Mouse (Mus musculus): Measurements from ENCODE around the gene Trex2.

Gene Trex2

DNA sequence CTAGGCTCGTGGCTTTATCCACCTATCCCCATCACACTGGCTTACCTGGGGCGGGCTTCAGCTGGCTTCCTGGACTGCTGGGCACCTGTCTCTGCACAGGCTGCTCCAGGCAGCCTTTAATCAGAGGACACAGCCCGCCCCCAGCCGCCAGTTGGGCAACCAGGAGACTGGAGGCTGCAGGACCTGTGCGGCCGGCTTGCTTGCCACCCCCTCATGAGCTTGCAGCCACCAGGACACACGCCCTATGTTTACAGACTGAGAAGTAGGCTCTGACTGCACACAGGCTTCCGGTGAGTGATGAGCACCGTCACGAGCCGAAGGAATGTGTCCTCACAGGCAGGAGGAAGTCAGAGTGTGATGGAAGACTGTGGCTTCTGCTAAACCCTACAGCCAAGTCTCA, at the start of gene Trex2:
TSS of gene Trex2 (minus strand) at position 93 of the 400 bp plus-strand sequence.
- no peak for DNase-seq (ENCODE audit: low spot score in 2 of 2)

DNA sequence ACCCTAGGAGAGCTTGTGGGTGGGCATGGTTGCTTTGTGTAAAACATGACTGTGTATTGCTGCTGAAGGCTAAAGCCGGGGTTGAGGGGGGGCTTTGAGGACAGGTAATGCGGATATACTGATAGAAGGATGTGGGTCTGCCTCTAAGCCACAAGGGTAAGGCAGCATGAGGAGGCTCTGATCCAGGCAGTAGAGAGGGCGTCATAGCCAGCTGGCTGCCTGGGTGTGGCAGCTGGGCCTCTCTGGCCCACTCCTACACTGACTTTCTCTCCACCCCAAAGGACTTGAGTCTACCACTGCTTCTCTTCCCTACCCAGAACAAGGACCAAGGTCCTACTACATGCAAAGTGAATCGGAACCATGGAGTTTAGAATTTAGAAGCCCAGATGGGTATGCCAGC, 49.7 kb upstream of the Trex2 start:
- DNase-seq (ENCODE audit: low spot score in 2 of 2), result no peak

DNA sequence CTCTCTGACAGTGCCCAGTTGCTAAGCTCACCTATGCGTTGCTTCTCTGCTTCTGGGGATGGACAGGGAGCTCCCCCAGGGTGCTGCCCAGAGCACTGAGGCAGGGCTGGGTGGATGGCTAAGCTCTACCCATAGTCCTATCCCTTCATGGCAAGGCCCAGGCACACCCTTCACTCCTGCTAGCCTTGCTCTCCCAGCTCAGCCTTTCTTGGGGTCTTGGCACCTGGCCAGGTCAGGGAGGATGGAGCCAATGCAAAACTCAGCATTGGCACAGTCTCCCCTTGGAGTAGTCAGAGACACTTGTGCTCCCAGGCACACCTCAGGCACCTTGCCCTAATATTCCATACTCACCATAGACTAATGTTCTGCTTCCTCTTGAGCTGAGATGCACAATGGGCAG, 48.9 kb upstream of the Trex2 start:
- DNase-seq (ENCODE audit: low spot score in 2 of 2), result no peak

DNA sequence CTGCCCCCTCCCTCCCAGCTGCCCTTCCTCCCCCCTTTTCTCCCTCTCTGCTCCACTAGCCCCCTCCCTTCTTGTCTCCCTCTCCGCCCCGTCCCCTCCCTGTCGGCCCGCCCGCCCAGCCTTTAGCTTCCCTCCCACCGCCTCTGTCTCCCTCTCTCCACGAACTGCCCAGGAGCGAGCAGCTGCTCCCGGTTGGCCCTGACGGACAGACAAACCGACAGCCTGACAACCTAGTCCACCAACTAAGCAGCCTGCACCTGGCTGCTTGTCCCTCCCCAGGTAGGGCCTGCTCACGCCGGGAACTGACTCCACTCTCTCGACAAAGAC, 48.3 kb upstream of the Trex2 start, which contains the start of gene Bgn:
TSS of gene Bgn (plus strand) at position 119 of the 327 bp plus-strand sequence.
- no peak for DNase-seq (ENCODE audit: low spot score in 2 of 2)

DNA sequence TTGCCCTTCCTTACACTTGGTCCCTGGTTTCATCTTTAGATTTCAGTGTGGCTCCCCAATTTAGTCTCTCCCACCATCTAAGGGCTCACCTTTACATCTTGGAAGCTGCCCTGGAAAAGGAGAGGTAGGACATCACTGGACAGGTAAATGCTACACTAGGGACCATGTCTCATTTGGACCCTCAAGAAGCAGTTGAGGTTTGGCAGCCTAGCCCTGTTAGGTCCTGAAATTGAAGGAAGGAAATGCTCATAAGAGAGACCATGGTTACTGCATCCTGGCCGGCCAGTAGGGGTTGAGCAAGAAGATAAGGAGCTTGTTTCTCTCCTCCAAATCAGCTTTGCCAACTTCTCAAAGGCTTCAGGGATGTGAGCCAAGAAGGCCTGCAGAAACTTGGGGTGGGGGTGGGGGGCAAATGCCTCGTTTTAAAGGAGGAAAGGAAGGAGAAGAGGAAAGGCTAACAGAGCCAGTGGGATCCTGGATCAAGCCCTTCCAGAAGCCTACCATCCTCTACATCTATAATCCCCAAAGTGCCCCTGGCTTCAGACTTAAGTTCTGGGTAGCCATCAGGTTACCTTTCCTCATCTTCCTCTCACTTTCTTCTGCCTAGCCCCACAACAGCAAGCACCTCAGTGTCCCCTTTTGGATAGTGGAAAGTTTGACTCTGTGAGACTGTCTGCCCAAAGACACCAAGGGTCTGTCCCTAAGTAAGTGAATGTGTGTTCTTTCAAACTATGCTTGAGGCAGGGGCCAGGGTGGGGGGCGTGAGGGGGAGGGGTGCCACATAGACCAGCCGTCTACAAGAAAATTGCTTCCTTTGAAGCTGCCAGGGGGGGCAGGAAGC, 47.7 kb upstream of the Trex2 start:
- DNase-seq (ENCODE audit: low spot score in 2 of 2), result no peak

DNA sequence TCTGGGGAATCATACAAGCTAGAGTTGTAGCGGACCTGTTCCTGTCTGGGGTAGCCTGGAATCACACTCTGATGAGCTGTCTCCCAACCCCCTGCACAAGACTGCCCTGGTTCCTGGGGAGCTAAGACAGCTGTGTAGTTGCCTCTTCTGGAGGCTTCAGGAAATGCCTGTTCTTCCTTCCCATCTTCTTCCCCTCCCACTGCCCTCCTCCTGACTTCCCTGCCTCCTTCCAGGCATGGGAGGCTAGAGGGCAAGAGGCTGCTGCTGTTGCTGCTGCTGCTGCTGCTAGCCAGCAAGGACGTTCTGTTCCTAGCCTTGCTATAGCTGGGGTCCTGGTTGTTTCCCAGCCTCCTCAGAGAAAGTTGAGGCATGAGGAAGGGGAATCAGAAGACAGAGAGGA, 45.2 kb upstream of the Trex2 start:
- no peak for DNase-seq (ENCODE audit: low spot score in 2 of 2)

DNA sequence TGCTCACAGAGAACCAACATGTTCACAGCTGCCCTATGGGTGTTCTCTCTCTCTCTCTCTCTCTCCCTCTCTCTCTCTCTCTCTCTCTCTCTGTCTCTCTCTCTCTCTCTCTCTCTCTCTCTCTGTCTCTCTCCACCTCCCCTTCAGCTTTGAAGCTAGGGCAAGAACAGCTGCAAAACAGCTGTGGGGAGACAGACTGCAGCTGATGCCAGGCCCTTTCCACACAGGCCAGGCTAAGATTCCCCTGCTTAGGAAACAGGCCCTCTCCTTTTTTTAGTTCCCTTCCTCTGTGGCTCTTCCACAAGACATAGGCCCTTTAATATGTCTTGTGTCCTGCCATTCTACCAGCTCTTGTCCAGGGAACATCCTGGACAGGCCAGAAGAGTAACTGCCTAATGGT, 44.5 kb upstream of the Trex2 start:
- no peak for DNase-seq (ENCODE audit: low spot score in 2 of 2)

DNA sequence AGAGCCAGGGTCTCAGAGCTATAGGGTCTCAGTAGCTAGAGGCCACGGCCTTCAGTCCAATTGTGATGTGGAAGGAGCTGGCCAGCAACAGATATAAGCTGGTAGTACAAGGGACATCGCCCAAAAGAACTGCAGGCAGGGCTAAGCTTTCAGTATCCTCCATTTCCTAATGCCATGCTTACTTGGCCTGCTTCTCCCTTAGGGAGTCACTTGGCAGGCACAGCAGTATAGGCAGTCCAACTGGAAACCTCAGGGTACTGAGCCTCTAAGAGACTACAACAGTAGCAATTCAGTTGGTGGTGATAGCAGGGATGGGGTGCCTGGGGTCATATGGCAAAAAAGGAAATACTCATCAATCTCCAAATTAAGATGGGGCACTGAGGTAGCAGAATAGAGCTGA, 42.4 kb upstream of the Trex2 start:
- no peak for DNase-seq (ENCODE audit: low spot score in 2 of 2)

DNA sequence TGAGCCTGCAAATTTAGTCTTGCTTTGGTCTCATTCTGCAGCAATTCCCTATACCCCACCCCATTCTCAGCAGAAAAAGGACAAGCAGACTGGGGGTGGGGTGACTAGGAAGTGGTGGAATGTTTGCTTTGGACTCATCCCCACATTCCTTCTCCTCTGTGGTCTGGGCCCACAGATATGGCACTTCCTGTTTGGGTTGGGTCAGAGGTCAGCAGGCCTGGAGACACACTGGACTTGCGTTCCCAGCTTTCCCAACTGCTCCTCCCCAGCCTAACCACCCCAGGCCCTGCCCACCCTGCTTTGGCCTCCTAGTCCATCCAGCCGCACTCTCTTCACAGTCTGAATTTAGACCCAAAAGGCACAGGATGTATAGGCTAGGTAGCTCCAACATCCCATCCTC, 41.5 kb upstream of the Trex2 start:
- DNase-seq (ENCODE audit: low spot score in 2 of 2), result no peak

DNA sequence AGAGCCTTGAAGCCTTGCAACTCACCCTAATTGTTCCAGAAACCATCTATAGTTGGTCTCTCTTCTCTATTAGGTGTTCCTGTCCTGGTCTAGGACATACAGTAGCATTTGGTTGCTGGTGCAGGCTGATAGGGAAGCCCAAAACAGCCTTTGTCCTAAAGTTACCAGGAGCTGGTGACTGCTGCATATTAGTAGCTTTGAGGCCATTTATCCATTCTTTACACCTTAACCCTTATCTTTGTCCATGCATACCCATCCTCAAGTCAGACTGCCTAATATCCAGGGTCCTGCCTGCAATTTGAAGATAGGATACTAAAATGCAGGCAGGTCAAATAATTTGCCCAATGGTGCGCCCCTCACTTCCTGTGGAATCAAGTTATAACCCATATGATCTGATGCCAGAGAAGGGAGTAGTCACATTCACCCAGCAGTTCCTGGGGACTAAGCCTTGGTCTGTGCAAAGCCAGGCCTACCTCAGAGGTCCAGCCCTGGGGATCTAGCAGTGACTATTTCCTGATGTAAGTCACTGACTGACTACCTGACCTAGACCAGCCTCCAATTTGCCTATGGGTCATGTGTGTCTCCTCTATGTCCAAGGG, 40.6 kb upstream of the Trex2 start:
- no peak for DNase-seq (ENCODE audit: low spot score in 2 of 2)

DNA sequence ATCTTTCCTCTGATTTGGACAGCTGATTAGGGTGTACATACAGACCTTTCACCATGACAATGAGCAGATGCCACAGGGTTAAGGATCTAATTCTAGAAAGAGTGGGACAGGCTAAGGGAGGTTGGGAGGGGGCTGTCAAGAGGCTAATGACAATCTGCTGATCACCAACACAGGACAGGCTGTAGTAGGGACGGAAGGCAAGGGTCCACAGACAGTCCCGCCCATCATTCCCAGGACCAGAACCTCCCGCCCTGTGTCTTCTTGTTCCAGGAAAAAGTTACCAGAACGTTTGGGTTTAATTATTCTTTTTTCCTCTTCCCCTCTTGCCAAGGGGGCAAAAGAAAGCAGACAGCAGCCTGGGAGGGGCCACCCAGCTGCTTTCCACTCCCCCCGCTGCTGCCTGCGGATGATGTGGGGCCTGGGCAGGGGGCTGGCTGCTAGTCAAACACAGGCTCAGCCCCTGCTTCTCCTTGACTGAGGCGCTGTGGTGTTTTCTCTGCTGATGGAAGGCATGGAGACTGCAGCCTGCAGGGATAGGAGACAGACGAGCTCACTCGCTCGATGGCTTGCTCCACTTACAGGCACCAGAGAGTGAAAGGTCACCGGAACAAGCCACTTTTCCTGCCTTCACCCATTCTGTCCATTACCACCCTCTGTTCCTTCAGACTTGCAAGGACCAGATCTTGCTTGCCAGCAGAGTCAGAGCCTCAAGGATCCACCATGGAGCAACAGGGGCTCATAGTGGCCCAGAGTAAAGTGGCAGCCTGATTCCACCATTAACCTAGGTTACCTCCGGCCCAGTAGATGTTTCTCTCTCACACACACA, 39.4 kb upstream of the Trex2 start:
- DNase-seq (ENCODE audit: low spot score in 2 of 2), result no peak

DNA sequence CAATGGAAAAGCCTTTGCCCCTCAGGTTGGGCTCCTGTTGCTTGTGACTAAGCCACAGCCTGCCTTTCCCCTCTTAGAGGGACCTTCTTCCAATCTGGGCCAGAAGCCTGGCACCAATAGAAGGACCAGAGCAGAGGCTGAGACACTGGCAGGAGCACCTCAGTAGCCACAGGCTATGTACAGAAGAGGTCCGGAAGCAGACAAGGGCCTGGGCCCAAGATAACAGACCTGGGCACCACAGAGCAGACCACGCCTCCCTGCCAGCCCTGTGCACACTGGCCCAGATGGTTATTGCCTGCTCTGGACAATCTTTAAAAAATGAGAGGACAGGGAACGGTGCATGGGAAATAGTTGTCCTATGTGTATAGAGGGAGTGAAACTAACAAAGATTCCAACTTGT, 36.6 kb upstream of the Trex2 start:
- DNase-seq (ENCODE audit: low spot score in 2 of 2), result no peak

DNA sequence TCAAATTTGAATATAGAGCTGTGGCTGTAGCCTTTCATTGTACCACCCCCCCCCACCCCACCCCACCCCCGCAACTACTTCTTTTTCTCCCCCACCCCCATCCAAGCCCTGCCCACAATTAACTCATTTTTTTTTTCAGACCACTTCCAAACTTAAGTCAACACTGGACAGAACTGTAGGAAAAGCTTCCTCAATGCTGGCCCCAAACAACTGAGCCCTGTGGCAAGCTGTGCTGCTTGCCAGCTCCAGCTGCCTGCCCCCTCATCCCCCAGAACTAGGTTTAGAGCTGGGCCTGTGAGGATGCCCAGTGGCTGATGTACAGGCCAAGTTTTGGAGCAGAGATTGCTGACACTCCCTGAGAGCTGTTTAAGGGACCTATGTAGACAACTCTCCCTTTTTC, 33.6 kb upstream of the Trex2 start:
- DNase-seq (ENCODE audit: low spot score in 2 of 2), result no peak

DNA sequence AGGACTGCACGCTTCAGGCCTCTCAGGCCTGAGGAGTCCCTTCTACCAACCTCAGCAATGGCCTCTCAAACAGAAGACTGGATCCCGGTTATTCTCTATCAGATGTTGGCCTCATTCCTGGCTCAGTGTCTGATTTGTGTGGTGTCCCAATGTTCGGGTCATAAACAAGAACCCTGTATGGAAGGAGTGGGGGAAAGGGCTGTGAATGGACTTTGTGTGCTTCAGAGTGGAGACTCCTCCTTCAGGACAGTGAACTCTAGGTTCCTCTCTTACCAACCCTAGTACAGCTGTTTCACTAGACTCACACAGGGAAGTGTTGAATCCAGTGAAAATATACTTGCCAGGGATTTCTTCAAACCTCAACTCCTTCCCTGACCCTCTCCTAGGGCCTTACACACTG, 33.2 kb upstream of the Trex2 start:
- no peak for DNase-seq (ENCODE audit: low spot score in 2 of 2)

DNA sequence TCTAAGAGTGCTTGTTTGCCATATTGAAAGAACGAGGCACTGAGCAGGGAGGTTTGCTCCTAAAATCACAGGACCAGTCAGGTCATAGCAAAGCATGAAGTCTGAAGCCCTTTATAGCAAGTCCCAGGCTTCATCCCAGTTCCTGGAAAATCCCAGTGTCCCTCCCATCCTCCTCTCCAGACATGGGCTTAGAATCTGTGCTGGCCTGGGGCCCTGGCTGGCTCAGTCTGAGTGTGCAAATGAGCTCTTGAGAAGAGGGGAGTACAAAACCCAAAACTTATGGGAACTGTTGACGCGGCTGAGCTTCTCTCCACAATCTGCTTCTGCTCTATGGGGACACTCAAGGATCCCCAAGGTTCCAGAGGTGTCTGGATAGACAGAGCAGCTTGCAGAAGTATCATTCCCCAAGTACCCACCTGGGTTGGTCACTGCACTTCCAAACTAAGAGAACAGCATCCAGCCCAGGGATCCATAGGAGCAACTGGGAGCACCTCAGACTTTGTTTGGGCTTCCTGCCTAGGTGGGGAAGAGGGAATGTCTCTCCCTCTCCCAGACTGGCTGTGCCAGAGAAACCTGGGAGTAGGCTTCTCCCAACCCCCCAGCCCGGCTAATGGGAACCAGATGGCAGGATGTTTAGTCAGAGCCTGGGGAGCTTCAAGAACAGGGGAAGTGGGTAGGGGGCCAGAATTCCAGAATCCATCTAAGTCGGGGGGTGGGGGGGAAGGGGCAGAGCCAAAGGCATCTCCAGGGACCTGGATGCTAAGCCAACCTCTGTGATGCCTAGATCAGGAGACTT, 32.5 kb upstream of the Trex2 start:
- no peak for DNase-seq (ENCODE audit: low spot score in 2 of 2)

DNA sequence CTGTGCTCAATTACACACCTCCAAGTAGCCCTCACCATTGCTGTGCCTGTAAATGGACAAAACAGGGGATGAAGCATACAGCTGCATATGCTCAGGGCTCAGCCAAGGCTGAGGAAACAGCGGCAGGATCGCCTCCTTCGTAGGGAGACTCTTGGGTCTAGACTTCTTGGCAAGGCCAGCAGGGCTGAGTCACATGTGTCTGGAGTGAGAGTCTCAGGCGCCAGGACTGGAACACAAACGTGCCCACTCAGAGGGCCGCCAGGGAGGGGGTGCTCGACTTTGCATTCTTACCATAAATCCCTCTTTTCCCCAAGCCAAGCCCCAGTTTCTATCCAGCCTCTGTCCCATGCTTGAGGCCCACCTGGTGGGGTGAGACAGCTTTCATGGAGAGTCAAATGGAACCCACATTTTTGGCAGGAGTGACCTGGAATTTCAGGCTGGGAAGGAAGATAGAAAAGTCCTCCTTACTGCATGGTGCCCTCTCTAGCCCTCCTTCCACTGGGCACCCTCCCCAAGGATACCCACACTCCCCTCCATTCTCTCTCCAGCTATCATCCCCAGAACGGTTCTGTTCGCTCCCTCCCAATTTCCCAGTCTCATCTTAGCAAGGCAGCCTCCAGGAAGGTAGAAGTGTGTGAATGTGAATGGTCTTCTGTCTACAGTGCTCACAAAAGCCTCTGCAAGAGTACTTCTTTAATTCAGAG, 30.5 kb upstream of the Trex2 start:
- no peak for DNase-seq (ENCODE audit: low spot score in 2 of 2)

DNA sequence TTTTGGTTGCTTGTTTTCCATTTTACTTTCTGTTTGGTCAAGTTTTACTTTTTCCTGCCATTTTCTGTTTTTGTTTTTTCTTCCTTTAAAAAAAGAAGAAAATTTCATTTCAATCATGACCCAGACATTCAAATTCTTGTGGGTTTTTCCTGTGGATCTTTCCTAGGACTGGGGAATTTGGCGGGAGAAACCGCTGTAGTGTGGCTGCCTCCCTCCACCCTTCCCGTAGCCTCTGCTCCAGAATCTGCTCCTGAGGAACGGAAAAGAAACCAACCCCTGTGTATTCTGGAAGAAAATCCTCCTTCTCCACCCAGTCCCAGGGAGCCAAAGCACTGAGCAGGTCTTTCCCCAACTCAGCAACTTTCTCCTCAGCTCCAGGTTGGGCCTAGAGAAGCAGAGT, 25.6 kb upstream of the Trex2 start:
- DNase-seq (ENCODE audit: low spot score in 2 of 2), result no peak

DNA sequence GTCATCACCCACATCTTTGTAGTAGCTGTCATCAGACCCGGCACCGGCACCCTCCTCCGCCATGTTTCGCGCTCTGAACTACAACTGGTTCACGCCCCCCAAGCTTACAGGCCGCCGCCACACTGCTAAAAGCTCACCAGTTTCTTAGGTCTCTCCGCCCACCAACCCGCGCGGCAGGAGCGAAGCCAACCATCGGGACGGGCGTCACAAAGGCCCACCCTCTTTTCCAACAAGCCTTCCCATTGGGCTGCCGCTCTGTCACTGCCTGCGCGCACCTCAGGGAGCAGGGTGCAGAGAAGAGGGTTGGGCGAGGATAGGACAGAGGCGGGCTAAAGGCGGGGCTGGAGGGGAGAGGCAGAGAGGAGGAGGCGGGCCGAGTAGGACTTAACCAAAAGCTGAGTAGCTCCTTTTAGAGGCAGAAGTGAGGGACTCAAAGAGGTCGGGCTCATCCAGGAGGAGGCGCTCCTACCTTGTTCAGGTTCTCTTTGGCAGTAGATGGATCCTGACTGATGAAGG, 23.8 kb upstream of the Trex2 start, which contains the start of gene Haus7:
TSS of gene Haus7 (minus strand) at position 168 of the 516 bp plus-strand sequence.
- peak; percentile 71 to 80 for DNase-seq (ENCODE audit: low spot score in 2 of 2)

DNA sequence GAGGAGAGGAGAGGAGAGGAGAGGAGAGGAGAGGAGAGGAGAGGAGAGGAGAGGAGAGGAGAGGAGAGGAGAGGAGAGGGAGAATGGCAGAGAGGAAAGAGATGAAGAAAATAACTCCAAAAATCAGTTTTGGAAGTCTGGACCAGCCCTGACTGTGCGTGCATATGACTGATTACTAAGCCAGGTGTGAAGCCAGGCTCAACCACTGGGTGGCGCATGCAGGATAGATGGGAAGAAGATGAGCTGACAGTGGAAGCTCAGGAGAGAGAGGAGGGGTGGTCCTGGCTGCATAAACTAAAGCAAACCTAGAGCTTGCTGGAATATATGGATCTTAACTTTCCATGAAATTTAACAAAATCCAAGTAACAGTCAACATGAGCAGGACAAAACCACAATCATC, 16.8 kb upstream of the Trex2 start:
- peak; percentile 39 to 41 for DNase-seq (ENCODE audit: low spot score in 2 of 2)

DNA sequence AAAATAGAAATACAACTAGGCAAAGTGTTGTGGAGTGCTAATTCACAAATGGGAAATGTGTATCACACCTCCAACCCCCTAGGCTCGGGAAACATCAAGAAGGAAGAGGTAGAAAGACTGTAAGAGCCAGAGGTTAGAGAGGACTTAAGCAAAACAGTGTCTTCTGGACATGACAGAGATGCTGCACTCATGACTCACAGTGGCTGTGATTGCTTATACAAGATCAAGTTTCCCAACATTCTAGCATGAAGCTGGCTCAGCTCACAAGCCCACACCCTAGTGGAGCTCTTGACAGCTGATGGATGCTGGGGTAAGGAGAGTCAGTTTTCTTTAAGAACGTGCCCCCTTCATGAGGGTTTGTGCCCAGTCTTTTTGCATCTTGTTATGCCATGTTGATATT, 6.3 kb upstream of the Trex2 start:
- DNase-seq (ENCODE audit: low spot score in 2 of 2), result no peak

DNA sequence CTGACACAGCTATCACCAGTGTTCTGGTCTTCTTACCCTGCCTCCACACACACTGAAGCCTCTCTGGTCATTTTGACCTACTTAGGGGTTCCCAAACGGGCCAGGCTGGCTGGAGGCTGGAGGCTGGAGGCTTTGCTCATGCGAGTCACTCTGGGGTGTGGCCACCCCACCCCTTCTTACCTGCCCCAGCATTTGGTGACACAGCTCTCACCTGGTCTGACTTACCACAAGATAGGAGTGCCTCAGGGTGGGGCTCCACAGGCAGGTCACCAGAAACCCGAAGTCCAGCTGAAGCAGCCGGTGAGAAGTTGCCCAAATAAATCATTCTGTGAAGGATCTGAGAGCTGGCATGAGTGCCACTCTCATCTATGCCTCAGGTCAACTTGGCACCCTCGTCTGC, 2.3 kb downstream of the Trex2 start:
- DNase-seq (ENCODE audit: low spot score in 2 of 2), result no peak

Data from frontal cortex, postnatal 25 days (tissue).